Mouse (Mus musculus): ENCODE data around the gene Dleu7. TPM values are rescaled to one million over a fixed set of nuclear protein-coding genes. Genes with fewer than 3 reads are reported as not detected.

Gene Dleu7
- polyA plus RNA-seq, 1 experiment = not detected

DNA sequence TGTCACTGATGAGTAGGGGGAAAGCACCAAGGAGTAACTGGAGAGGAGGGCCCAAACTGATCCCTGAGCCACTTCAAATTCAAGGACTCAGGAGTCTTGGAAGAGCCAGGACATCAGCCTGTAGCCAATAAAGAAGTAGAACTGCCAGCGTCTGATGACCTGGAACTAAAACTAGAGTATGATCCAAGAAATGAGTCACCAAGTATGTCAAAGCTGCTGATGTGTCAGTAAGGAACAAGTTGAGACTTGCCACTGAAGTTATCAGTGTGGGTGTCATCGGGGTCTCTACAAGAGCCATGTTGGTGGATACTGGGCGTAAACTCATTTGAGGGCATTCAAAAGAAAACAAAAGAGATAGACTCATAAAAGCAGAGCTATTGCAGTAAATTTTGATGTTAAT, 19.2 kb downstream of the Dleu7 start:
- Histone ChIP-seq H3K36me3 (ENCODE audit: control insufficient read depth, insufficient read depth) (no peaks in the 10 kb centered on the region), H3K79me3 (ENCODE audit: low read depth) (no peaks in the 10 kb centered on the region), H3K4me3 (ENCODE audit: insufficient read depth, poor library complexity, severe bottlenecking) (no peak overlapping the region), H3K79me2 (ENCODE audit: control insufficient read depth, insufficient read depth) (no peaks in the 10 kb centered on the region), H3K27me3 (ENCODE audit: control insufficient read depth, insufficient read depth, insufficient read length) (no peaks in the 10 kb centered on the region), H3ac (ENCODE audit: control insufficient read depth, insufficient read length, low read depth) (no peak overlapping the region)
- TF ChIP-seq USF1 (IDR thresholded peaks at IDR 0.05; ENCODE audit: low read depth) (no peak), CTCF (IDR thresholded peaks at IDR 0.05; ENCODE audit: control insufficient read depth, insufficient read depth, insufficient read length) (no peak), MYOD1 (IDR thresholded peaks at IDR 0.05; ENCODE audit: control insufficient read depth, insufficient read length, low read depth) (no peak)

DNA sequence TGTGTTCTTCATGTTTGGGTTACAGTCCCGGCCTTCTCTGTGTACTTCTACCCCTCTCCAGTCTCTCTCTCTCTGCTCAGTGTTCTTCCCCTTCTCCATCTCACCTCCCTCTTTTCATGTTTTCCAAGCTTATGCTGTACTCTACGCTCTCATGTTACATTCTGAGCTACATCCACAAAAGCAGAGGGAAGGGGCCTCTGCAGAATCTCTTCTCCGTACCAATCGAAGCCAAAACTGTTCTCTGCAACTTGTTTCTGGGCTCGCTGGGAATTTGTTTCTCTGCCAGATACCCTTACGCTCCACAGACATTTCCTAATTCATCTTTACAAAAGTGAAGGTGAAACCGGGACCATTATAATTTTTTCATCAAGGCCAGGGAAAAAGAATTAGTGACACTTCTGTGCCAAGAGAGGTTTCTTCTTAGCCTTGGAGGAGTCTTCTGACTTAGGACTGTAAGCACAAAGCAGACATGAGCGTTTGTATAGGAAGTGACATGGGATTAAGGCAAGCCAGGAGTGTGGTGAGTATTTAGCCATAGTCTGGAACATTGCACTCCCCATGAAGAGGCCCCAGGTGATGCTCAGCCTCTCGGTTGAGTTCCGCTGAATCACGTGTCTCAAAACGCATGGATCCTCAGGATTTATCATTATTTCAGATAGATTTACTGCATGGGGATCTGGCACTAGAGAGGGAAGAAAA, 22.0 kb downstream of the Dleu7 start:
- Histone ChIP-seq H3K27me3 (ENCODE audit: control insufficient read depth, insufficient read depth, insufficient read length) (no peaks in the 10 kb centered on the region), H3K79me2 (ENCODE audit: control insufficient read depth, insufficient read depth) (no peaks in the 10 kb centered on the region), H3K4me3 (ENCODE audit: insufficient read depth, poor library complexity, severe bottlenecking) (no peak overlapping the region), H3K36me3 (ENCODE audit: control insufficient read depth, insufficient read depth) (no peaks in the 10 kb centered on the region), H3K79me3 (ENCODE audit: low read depth) (no peaks in the 10 kb centered on the region), H3ac (ENCODE audit: control insufficient read depth, insufficient read length, low read depth) (no peak overlapping the region)
- TF ChIP-seq USF1 (IDR thresholded peaks at IDR 0.05; ENCODE audit: low read depth) (no peak), MYOD1 (IDR thresholded peaks at IDR 0.05; ENCODE audit: control insufficient read depth, insufficient read length, low read depth) (no peak), CEBPB (IDR thresholded peaks at IDR 0.05; ENCODE audit: low read depth) (no peak), MYOG (IDR thresholded peaks at IDR 0.05; ENCODE audit: control insufficient read depth, extremely low read depth, insufficient read length) (no peak), CTCF (IDR thresholded peaks at IDR 0.05; ENCODE audit: control insufficient read depth, insufficient read depth, insufficient read length) (no peak)

DNA sequence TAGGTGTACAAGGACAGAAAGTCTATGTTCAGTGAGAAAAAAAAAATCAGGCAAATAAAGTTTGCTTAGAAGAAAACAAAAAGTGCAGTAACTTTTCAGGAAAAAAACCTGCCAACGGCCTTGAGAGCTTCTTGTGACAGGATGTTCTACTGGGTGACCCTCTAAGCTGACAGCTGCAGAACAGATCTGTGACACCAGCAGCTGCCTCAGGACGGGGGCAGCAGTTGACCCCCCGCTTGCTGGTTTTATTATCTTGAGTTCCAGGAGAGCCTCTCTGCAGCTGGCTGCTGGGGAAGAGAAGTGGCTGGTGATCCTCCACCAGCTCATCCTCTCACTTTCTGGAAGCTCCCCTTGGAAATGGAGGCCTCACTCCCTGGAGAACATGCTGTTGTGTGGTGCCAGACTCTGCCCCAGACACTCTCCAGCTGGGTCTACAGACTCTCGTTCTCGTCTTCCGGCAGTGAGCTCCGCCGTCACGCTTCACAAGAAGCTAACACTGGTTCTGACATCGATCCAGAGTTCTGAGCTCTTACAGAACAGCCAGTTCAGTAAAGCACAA, 33.8 kb downstream of the Dleu7 start:
- Histone ChIP-seq H3K4me3 (ENCODE audit: insufficient read depth, poor library complexity, severe bottlenecking) (no peak overlapping the region), H3K79me2 (ENCODE audit: control insufficient read depth, insufficient read depth) (no peaks in the 10 kb centered on the region), H3ac (ENCODE audit: control insufficient read depth, insufficient read length, low read depth) (no peak overlapping the region), H3K36me3 (ENCODE audit: control insufficient read depth, insufficient read depth) (no peaks in the 10 kb centered on the region), H3K27me3 (ENCODE audit: control insufficient read depth, insufficient read depth, insufficient read length) (no peaks in the 10 kb centered on the region), H3K79me3 (ENCODE audit: low read depth) (no peaks in the 10 kb centered on the region)
- TF ChIP-seq USF1 (IDR thresholded peaks at IDR 0.05; ENCODE audit: low read depth) (no peak), MAX (IDR thresholded peaks at IDR 0.05) (no peak), FOSL1 (IDR thresholded peaks at IDR 0.05; ENCODE audit: insufficient read depth, low read length, poor library complexity, severe bottlenecking) (no peak), CEBPB (IDR thresholded peaks at IDR 0.05; ENCODE audit: low read depth) (no peak), MYOD1 (IDR thresholded peaks at IDR 0.05; ENCODE audit: control insufficient read depth, insufficient read length, low read depth) (no peak), MYOG (IDR thresholded peaks at IDR 0.05; ENCODE audit: control insufficient read depth, extremely low read depth, insufficient read length) (no peak), CTCF (IDR thresholded peaks at IDR 0.05; ENCODE audit: control insufficient read depth, insufficient read depth, insufficient read length) (no peak)

DNA sequence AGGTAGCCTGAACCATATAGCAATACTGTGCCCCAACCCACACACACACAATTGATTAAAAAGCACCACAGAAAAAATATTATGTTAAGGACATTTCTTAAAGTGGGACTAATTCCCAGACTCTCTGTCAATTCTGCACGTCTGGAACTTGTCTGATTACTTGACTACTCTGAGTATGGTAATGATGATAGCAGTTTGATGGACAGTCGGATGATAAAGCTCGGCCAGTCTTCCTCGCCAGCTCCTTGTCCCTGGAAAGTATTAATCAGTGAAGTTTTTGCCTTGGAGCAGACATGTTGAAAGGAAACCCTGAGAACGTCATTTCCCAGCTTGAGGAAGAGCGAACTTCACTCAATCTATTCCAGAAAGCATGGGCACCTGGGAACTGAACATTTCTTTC, 34.7 kb downstream of the Dleu7 start:
- Histone ChIP-seq H3ac (ENCODE audit: control insufficient read depth, insufficient read length, low read depth) (no peak overlapping the region), H3K79me2 (ENCODE audit: control insufficient read depth, insufficient read depth) (no peaks in the 10 kb centered on the region), H3K36me3 (ENCODE audit: control insufficient read depth, insufficient read depth) (no peaks in the 10 kb centered on the region), H3K4me3 (ENCODE audit: insufficient read depth, poor library complexity, severe bottlenecking) (no peak overlapping the region), H3K79me3 (ENCODE audit: low read depth) (no peaks in the 10 kb centered on the region), H3K27me3 (ENCODE audit: control insufficient read depth, insufficient read depth, insufficient read length) (no peaks in the 10 kb centered on the region)
- TF ChIP-seq MYOD1 (IDR thresholded peaks at IDR 0.05; ENCODE audit: control insufficient read depth, insufficient read length, low read depth) (no peak), MYOG (IDR thresholded peaks at IDR 0.05; ENCODE audit: control insufficient read depth, extremely low read depth, insufficient read length) (no peak), CTCF (IDR thresholded peaks at IDR 0.05; ENCODE audit: control insufficient read depth, insufficient read depth, insufficient read length) (no peak)

DNA sequence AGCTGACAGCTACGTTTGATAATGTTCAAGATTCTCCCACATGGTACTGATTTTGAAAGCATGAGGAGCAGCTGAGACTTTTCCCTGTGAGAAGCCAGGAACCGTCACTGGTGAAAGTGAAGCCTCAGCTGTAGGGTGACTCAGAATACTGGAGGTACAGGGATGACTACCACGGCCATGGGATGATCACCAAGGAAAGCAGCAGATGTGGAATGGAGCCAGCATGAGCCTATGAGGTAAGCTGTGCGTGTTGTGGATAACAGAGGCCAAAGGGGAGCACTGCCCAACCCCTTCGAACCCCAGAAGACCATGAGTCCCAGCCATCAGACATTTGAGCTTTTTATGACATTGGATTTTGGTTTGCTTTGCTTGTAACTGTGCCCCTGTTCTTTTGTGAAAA, 36.8 kb downstream of the Dleu7 start:
- H3K79me3 ChIP-seq (ENCODE audit: low read depth) = no peaks in the 10 kb centered on the region
- no peak overlapping the region for H3K4me3 ChIP-seq (ENCODE audit: insufficient read depth, poor library complexity, severe bottlenecking)
- H3K36me3 ChIP-seq (ENCODE audit: control insufficient read depth, insufficient read depth) = no peaks in the 10 kb centered on the region
- no peaks in the 10 kb centered on the region for H3K79me2 ChIP-seq (ENCODE audit: control insufficient read depth, insufficient read depth)
- TF ChIP-seq MYOD1 (IDR thresholded peaks at IDR 0.05; ENCODE audit: control insufficient read depth, insufficient read length, low read depth) (no peak), MYOG (IDR thresholded peaks at IDR 0.05; ENCODE audit: control insufficient read depth, extremely low read depth, insufficient read length) (no peak), CEBPB (IDR thresholded peaks at IDR 0.05; ENCODE audit: low read depth) (no peak), CTCF (IDR thresholded peaks at IDR 0.05; ENCODE audit: control insufficient read depth, insufficient read depth, insufficient read length) (no peak), MAX (IDR thresholded peaks at IDR 0.05) (no peak)
- no peak overlapping the region for H3ac ChIP-seq (ENCODE audit: control insufficient read depth, insufficient read length, low read depth)
- H3K27me3 ChIP-seq (ENCODE audit: control insufficient read depth, insufficient read depth, insufficient read length) = no peaks in the 10 kb centered on the region

DNA sequence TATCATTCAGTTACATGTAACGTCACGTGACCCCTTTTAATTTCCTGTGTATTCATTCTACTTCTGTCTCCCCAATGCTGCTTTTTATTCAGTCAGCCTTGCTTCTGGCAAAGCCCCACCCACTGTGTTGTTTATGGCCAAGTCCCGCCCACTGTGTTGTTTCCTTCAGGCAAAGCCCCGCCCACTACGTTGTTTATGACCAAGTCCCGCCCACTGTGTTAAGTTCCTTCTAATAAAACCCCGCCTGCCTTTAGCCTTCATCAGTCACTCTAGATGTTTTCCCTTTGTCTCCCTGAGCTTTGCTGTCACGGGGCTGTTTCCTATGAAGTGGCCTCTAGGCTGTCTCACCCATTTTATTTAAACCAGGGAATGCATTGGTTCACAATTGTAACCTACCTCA, 38.5 kb downstream of the Dleu7 start:
- H3K36me3 ChIP-seq (ENCODE audit: control insufficient read depth, insufficient read depth) = no peaks in the 10 kb centered on the region
- H3K79me2 ChIP-seq (ENCODE audit: control insufficient read depth, insufficient read depth) = no peaks in the 10 kb centered on the region
- no peak overlapping the region for H3ac ChIP-seq (ENCODE audit: control insufficient read depth, insufficient read length, low read depth)
- no peaks in the 10 kb centered on the region for H3K27me3 ChIP-seq (ENCODE audit: control insufficient read depth, insufficient read depth, insufficient read length)
- TF ChIP-seq MYOD1 (IDR thresholded peaks at IDR 0.05; ENCODE audit: control insufficient read depth, insufficient read length, low read depth) (no peak), CEBPB (IDR thresholded peaks at IDR 0.05; ENCODE audit: low read depth) (no peak), USF1 (IDR thresholded peaks at IDR 0.05; ENCODE audit: low read depth) (peak; percentile 39)
- H3K4me3 ChIP-seq (ENCODE audit: insufficient read depth, poor library complexity, severe bottlenecking) = no peak overlapping the region
- no peaks in the 10 kb centered on the region for H3K79me3 ChIP-seq (ENCODE audit: low read depth)

All from C2C12 (cell line).